Mouse (Mus musculus): ENCODE data around the gene Gm21800. TPM values are rescaled to one million over a fixed set of nuclear protein-coding genes. Genes with fewer than 3 reads are reported as not detected.
"Not testable (repeated sequence)": the region's sequence is repeated elsewhere in the genome, so short reads cannot be mapped to it uniquely, and the experiment has no call there.

Gm21800 gene
- not detected in 2 replicates for total RNA-seq (2017)

GRCm38 (mm10) chrY:41406198-41406597, at the start of gene Gm21800:
TSS of gene Gm21800 (plus strand) at chrY:41406498.
- ATAC-seq (replicated peaks; ENCODE audit: low read depth, poor library complexity, severe bottlenecking) = not testable (repeated sequence)

Measured in common myeloid progenitor, adult 5-6 weeks (primary cell).